Mouse (Mus musculus): ENCODE data around the gene Scnn1b. TPM values are rescaled to one million over a fixed set of nuclear protein-coding genes. Genes with fewer than 3 reads are reported as not detected.
A peak's percentile ranks its signal among the peaks of the same experiment; 100 is the strongest.

The Scnn1b gene
- polyA plus RNA-seq, 1 experiment from 2014 or later: 0.17 TPM

DNA sequence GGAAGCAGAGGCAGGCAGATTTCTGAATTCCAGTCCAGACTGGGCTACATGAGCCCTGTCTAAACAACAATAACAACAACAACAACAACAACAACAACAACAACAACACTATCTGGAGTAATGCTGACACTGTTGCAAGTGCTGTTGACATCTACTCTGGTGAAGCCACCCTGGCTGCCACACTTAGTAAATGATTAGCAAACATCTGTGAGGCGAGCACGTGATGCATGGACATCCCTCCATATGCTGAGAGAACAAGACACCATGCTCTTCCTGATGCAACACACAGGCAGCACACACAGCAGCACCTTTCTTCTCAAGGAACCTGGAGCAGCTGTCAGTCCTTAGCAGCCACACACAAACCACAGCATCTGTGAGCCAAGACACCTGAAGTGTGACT, 63.0 kb downstream of the Scnn1b start:
- Histone ChIP-seq H3K9me3 (peaks cover 4% of the 10 kb centered on the region; the same call in 1 of the 2 replicates), H3K27me3 (no peaks in the 10 kb centered on the region), H3K4me1 (no peaks in the 10 kb centered on the region; the same call in 1 of the 2 replicates), H3K4me3 (replicated peaks) (no peak overlapping the region), H3K27ac (no peak overlapping the region), H3K36me3 (replicated peaks) (peaks cover 46% of the 10 kb centered on the region), H3K9ac (no peak overlapping the region), H3K4me2 (no peak overlapping the region)
- no peak for ATAC-seq (ENCODE audit: low FRiP score)
- 97% methylated on average over 2 of the region's 2 CpGs for WGBS

DNA sequence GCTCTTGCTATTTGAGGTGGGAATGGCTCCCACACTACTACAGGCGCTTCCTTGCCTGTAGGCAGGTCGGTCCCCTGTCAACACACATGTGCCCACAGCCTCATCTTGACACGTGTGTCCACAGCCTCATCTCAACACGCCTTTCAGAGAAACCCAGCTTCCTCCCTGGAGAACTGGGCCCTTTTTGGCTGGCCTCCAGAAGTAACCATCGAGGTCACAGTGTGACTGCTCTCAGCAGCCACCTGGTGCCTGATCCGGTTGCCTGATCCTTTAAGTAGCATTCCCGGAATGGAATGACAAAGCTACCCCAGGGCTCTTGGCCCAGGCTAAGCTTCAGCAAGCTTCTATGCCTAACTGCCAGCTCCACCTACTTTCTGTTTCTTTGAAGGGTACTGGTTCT, 66.4 kb downstream of the Scnn1b start:
- Histone ChIP-seq H3K9me3 (peaks cover 4% of the 10 kb centered on the region; the same call in 1 of the 2 replicates), H3K4me1 (no peaks in the 10 kb centered on the region; the same call in 1 of the 2 replicates), H3K27me3 (no peaks in the 10 kb centered on the region), H3K27ac (no peak overlapping the region), H3K4me3 (replicated peaks) (no peak overlapping the region), H3K4me2 (no peak overlapping the region), H3K9ac (no peak overlapping the region), H3K36me3 (replicated peaks) (peaks cover 34% of the 10 kb centered on the region)
- WGBS: 46% methylated on average over 7 of the region's 7 CpGs
- no peak for ATAC-seq (ENCODE audit: low FRiP score)

DNA sequence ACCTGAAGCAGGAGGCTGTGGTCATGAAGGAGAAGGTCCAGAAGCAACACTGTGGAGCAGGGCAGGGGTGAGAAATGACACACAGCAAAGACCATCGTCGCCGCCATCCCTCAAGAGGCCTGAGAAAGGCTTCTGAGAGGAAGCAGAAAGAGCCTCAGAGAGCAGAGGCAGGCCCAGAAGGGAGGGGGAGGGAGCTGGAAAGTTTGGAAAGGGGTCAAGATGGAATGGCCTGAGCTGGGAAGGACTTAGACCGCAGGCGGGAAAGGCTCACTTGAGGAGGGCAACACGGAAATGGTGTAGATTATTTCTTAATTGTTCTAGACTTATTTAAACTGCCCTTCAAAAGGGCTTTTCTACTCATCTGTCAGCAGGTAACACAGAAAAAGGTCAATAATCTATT, 68.8 kb downstream of the Scnn1b start:
- 76% methylated on average over 6 of the region's 6 CpGs for WGBS
- Histone ChIP-seq H3K9me3 (peaks cover 4% of the 10 kb centered on the region; the same call in 1 of the 2 replicates), H3K27me3 (no peaks in the 10 kb centered on the region), H3K4me1 (peaks cover 5% of the 10 kb centered on the region), H3K9ac (no peak overlapping the region), H3K4me3 (replicated peaks) (no peak overlapping the region), H3K27ac (no peak overlapping the region), H3K4me2 (no peak overlapping the region), H3K36me3 (replicated peaks) (peaks cover 25% of the 10 kb centered on the region)
- no peak for ATAC-seq (ENCODE audit: low FRiP score)

DNA sequence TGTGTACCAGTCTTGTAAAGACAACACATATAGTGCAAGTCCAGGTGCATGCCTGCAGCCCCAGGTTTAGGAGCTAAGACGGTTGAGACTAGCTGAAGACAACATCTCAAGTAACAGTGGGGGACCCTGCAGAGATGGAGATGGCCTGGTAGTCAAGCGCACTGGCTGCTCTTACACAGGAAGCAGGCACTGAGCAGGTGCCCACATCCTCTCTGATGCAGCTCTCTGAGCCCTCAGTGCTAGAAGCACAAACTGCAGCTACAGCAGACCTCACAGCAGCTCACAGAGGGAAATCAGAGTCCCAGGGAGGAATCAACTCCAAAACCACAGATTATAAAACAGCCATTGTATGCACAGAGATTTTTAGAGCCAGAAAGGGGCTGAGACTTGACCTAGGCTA, 69.5 kb downstream of the Scnn1b start:
- Histone ChIP-seq H3K27me3 (no peaks in the 10 kb centered on the region), H3K36me3 (replicated peaks) (peaks cover 18% of the 10 kb centered on the region), H3K4me2 (no peak overlapping the region), H3K4me3 (replicated peaks) (no peak overlapping the region), H3K9me3 (peaks cover 4% of the 10 kb centered on the region; the same call in 1 of the 2 replicates), H3K4me1 (peaks cover 11% of the 10 kb centered on the region), H3K9ac (no peak overlapping the region), H3K27ac (no peak overlapping the region)
- 93% methylated on average over 2 of the region's 2 CpGs for WGBS
- no peak for ATAC-seq (ENCODE audit: low FRiP score)

DNA sequence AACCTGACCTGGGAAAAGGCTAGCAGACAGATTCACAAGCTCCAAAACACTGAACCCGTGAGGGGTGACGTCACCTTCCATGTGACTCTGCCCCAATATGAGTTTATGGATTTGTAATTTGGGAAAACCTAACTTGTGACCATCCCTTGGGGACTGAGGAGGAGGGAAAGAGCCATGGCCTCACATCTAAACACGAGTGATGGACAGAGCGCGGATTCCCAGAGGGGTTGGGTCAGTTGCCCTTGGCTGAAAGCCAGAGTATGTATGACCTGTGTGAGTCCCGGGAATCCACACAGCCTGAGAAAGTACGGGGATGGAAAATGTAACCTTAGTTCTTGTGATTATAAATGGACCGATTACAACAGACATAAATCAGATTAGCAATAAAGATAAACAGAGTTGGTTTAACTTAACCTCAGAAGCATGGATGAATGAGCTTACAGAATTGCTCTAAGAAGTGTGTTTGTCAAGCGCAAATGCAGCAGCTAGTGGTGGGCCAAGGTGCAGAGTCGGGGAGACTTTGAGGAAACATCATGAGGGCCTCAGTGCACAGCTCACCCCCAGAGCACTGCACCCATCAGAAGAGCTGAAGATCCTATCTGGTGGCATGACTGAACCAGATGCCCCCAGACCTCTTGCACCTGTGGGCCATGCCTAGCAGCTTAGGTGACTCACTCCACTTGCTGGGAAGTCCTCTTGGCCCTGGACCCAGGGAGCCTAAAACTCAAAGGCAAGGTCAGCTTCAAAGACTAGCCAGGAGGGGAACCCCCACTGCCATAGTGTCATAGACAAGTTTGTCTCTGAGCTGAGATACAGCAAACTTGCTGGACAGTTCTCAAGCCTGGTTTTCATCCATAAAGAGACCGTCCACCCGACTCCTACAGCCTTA, 71.3 kb downstream of the Scnn1b start:
- Histone ChIP-seq H3K27ac (no peak overlapping the region), H3K4me2 (no peak overlapping the region), H3K9me3 (peaks cover 4% of the 10 kb centered on the region; the same call in 1 of the 2 replicates), H3K36me3 (replicated peaks) (peaks cover 9% of the 10 kb centered on the region; the same call in 1 of the 2 replicates), H3K9ac (no peak overlapping the region), H3K4me1 (peaks cover 11% of the 10 kb centered on the region), H3K27me3 (no peaks in the 10 kb centered on the region), H3K4me3 (replicated peaks) (no peak overlapping the region)
- 87% methylated on average over 12 of the region's 12 CpGs for WGBS
- no peak for ATAC-seq (ENCODE audit: low FRiP score)

DNA sequence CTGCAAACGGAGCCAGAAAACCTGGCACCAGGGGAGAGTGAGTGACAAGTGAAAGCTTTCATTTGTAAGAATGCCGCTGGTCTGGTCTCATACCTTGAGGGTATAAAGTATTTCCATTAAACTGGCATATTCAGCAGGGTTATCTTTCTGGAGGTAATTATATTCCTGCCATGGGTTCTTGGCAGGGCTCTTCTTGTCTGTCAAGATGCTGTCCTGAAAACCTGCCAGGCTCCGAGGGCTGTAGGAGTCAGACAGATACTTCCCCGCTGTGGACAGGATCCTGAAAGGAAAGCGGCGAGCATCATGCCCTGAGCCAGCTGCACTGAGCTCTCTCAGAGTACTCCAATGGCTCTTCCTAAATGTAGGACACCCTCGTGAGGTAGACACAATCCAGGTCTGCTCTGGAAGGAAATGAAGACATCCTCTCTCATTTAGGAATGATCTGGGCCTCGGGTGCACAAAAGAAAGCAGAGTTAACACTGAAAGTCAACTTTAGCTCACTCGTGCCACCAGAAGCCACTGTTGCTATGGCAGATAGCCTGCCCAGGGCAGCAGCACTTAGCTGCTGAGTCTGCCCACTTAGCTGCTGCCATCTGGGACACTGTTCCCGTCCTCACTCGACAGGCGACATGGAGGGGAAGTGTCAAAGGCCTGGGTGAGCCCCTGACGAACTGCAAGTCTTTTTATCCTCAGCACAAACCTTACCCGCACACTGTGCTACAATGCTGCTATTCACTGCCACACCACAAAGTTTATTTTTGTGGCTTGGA, 72.2 kb downstream of the Scnn1b start:
- no peak for ATAC-seq (ENCODE audit: low FRiP score)
- H3K27ac ChIP-seq: peak overlapping the region; percentile 59; the same call in 1 of the 2 replicates
- no peak overlapping the region for H3K9ac ChIP-seq
- H3K4me1 ChIP-seq: peaks cover 11% of the 10 kb centered on the region
- H3K9me3 ChIP-seq: peaks cover 4% of the 10 kb centered on the region; the same call in 1 of the 2 replicates
- no peaks in the 10 kb centered on the region for H3K27me3 ChIP-seq
- peaks cover 9% of the 10 kb centered on the region for H3K36me3 ChIP-seq (replicated peaks)
- 75% methylated on average over 14 of the region's 14 CpGs for whole genome bisulfite sequencing
- H3K4me2 ChIP-seq: no peak overlapping the region
- no peak overlapping the region for H3K4me3 ChIP-seq (replicated peaks)

DNA sequence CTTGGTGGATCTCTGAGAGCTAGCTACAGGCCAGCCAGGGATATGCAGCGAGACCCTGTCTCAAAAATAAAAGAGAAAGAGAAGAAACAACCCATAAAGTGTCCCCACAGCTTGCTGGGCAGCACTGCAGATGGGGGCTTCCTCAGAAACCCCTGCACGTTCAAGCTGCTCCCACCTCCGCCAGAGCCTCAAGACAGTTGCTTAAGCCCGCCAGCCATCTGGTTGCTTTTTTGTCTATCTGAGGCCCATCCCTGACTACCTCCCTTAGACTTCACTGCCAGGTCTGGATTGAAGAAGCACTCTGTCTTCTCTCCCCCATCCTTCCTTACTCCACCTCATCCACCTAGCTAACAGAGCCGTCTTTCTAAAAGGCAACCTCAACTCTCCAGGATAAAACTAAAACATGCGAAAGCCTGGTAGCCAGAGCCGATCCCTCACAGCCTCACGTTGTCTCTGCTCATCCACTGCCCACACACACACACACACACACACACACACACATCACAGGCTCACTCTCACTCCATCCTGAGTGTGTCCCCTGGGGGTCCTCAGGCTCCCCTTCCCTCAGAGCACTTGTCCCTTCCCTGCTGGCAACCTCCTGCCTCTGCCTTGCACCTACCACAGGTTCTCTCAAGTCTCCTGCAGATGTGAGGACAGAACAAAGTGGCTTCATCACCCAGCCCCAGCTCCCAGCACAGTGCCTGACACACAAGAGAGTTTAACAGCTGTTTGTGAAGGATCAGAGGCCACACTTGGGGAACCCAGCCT, 73.5 kb downstream of the Scnn1b start:
- Histone ChIP-seq H3K27me3 (no peaks in the 10 kb centered on the region), H3K36me3 (replicated peaks) (peaks cover 12% of the 10 kb centered on the region), H3K4me2 (no peak overlapping the region), H3K9ac (no peak overlapping the region), H3K9me3 (no peaks in the 10 kb centered on the region), H3K27ac (0 out of 2 replicates have a peak overlapping the region, but pooled peaks have one; percentile 19), H3K4me3 (replicated peaks) (no peak overlapping the region), H3K4me1 (peaks cover 11% of the 10 kb centered on the region)
- ATAC-seq (ENCODE audit: low FRiP score): no peak
- 79% methylated on average over 8 of the region's 8 CpGs for WGBS

DNA sequence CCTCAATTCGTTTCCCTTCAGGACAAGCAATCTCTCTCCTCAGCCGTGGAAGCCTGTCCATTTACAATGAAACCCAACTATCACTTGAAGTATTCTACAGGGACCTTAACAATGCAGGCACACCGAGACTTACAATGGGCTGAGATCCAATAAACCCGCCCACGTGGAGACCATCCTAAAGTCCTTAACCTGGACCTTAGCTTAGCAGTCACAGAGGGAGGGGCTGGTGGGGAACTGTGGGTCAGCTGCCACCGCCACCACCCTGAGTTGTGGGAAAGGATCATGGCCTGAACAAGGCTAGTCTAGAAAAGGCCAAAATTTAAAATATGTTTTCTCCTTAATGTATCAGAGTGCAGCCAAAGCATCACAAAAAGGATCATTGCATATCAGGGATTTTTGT, 74.4 kb downstream of the Scnn1b start:
- WGBS: 67% methylated on average over 6 of the region's 6 CpGs
- H3K27ac ChIP-seq: no peak overlapping the region
- H3K36me3 ChIP-seq (replicated peaks): peaks cover 18% of the 10 kb centered on the region
- H3K9me3 ChIP-seq: no peaks in the 10 kb centered on the region
- ATAC-seq (ENCODE audit: low FRiP score): no peak
- H3K4me3 ChIP-seq (replicated peaks): no peak overlapping the region
- peaks cover 11% of the 10 kb centered on the region for H3K4me1 ChIP-seq
- H3K27me3 ChIP-seq: no peaks in the 10 kb centered on the region
- H3K4me2 ChIP-seq: no peak overlapping the region
- no peak overlapping the region for H3K9ac ChIP-seq

DNA sequence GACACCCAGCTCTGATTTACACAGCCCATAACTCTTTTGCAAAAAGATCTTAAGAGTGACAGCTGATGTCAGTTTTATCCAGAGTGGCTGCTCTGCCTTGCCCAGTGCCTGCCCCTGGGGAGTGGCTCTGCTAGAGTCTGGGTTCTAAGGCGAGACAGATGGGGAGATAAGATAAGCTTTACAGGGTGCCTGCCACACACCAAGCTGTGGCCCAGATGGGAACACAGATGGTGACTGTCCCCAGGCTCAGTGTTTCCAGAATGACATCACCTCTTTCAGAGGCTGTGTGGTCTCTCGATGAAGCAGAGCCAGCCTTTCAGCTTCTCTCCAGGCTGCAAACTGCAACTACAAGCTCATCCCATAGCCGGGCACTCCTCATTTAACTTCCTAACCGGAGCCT, 74.9 kb downstream of the Scnn1b start:
- ATAC-seq (ENCODE audit: low FRiP score): peak; percentile 63; the same call in 1 of the 2 replicates
- Histone ChIP-seq H3K9ac (no peak overlapping the region), H3K36me3 (replicated peaks) (peaks cover 18% of the 10 kb centered on the region), H3K27ac (no peak overlapping the region), H3K27me3 (no peaks in the 10 kb centered on the region), H3K4me3 (replicated peaks) (no peak overlapping the region), H3K9me3 (no peaks in the 10 kb centered on the region), H3K4me1 (peaks cover 11% of the 10 kb centered on the region), H3K4me2 (no peak overlapping the region)
- 60% methylated on average over 4 of the region's 4 CpGs for WGBS

DNA sequence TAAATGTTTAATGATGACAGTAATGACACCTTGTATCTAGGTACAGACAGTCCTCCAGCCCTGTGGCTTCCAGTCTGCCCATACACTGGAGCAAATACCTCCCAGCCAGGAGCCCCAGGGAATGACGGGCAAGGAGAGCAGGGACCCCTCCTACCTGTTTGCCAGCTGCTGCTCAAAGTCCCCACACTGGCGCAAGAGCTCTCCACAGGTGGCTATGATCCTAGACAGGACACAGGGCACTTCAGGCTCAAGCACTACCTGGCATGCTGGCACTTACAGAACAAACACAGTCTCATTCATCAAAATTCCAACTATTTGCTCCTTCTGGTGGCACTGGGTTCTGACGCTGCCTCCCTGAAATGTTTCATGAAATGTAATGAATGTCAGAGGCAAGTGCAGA, 76.2 kb downstream of the Scnn1b start:
- Histone ChIP-seq H3K4me2 (no peak overlapping the region), H3K9me3 (no peaks in the 10 kb centered on the region), H3K27ac (no peak overlapping the region), H3K9ac (no peak overlapping the region), H3K4me3 (replicated peaks) (no peak overlapping the region), H3K4me1 (peaks cover 11% of the 10 kb centered on the region), H3K27me3 (no peaks in the 10 kb centered on the region), H3K36me3 (replicated peaks) (peaks cover 18% of the 10 kb centered on the region)
- no peak for ATAC-seq (ENCODE audit: low FRiP score)
- WGBS: 90% methylated on average over 3 of the region's 3 CpGs

DNA sequence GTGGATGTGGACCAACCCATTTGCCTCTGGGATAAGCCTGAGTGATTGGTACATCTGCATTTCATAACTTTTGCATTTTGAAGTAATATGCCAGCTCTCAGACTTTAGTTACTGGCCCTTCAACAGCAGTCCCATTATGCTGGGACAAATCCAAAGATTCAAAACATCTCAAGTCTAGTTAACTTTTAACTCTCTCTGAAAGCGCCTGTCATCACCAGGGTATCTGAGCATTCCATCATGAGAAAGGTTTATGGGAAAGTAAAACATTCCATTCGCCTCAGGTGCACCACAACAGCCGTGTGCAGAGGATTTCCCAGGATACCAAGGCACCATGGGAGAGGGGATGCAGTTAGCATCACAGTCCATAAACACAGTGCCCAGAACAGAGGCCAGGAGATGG, 76.8 kb downstream of the Scnn1b start:
- H3K4me2 ChIP-seq: no peak overlapping the region
- H3K27me3 ChIP-seq: no peaks in the 10 kb centered on the region
- WGBS: 94% methylated on average over 3 of the region's 3 CpGs
- H3K4me3 ChIP-seq (replicated peaks): no peak overlapping the region
- H3K9me3 ChIP-seq: no peaks in the 10 kb centered on the region
- no peak overlapping the region for H3K9ac ChIP-seq
- ATAC-seq (ENCODE audit: low FRiP score): no peak
- peaks cover 18% of the 10 kb centered on the region for H3K36me3 ChIP-seq (replicated peaks)
- peaks cover 11% of the 10 kb centered on the region for H3K4me1 ChIP-seq
- no peak overlapping the region for H3K27ac ChIP-seq

DNA sequence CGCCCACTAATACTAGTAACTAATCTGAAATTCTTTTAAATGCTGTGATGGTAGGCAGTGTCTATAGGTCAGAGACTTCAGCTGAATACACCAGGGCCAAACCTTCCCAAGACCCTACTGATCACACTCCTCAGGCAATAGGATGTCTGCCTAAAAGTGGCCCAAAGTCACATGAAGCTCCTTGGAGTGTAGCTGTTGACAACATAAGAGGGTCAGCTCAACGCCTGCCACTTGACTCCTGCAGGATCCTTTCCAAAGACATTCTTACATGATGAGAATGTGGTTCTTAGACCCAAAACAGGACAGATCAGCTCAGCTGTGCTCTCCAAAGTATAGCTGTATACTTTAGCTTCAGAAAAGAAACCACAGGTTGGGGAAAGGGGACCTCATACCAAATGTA, 77.5 kb downstream of the Scnn1b start:
- H3K4me3 ChIP-seq (replicated peaks): no peak overlapping the region
- H3K27ac ChIP-seq: no peak overlapping the region
- H3K27me3 ChIP-seq: no peaks in the 10 kb centered on the region
- H3K9ac ChIP-seq: no peak overlapping the region
- peaks cover 11% of the 10 kb centered on the region for H3K4me1 ChIP-seq
- WGBS: 93% methylated on average over 2 of the region's 2 CpGs
- no peaks in the 10 kb centered on the region for H3K9me3 ChIP-seq
- H3K4me2 ChIP-seq: no peak overlapping the region
- peaks cover 18% of the 10 kb centered on the region for H3K36me3 ChIP-seq (replicated peaks)
- ATAC-seq (ENCODE audit: low FRiP score): no peak
